Mouse (Mus musculus): ENCODE results near the gene Tex35. TPM values are rescaled to one million over a fixed set of nuclear protein-coding genes. Genes with fewer than 3 reads are reported as not detected.

Gene Tex35
- polyA plus RNA-seq (2012; ENCODE audit: insufficient read depth, insufficient read length, missing spikeins) = not detected in 2 replicates

DNA sequence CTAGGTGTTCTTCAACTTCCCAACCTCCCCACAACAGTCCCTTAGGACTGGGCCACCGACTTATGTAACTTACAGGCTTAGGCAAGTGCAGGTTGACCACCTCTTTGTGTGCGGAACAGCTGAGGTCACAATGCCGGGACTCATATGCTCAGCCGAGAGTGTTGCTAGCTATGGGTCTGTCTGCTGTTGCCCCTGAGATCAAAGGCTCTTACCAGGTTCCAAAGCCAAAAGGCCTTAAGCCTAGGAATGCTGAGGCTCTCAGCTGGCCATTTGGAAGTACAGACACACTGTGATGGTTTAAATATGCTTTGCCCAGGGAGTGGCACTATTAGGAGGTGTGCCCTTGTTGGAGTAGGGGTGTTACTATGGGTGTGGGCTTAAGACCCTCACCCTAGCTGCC is at the start of gene Tex35:
Tex35 (minus strand) TSS at position 101 of the 400 bp plus-strand sequence.
- no peaks in the 10 kb centered on the region for H3K4me1 ChIP-seq (ENCODE audit: control insufficient read depth, insufficient read depth, insufficient read length, low read length)
- H3K27ac ChIP-seq (replicated peaks; ENCODE audit: low read depth, low read length) = no peak within 1 kb of the TSS
- no peak within 1 kb of the TSS for H3K4me3 ChIP-seq (ENCODE audit: insufficient read depth, low read depth, low read length)

DNA sequence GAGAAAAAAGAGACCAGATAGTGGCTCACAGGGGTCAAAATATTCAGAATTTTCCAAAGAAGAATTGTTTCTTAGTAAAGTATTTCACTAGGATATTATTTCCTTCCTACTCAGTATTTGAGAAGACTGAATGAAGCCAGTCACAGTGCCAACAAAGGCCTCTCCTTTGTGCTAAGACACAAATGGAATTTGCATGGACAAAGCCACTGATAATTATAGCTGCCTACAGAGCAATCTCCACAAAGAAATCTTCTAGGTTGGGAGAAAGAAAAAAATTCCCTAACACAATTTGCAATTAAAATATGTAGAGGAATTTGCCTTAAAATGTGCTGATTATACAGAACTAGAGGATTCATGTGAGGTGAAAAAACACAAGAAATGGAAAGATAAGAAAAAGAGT is 45.3 kb upstream of the Tex35 start:
- H3K4me1 ChIP-seq (ENCODE audit: control insufficient read depth, insufficient read depth, insufficient read length, low read length) = no peaks in the 10 kb centered on the region
- no peak overlapping the region for H3K4me3 ChIP-seq (ENCODE audit: insufficient read depth, low read depth, low read length)
- no peak overlapping the region for H3K27ac ChIP-seq (replicated peaks; ENCODE audit: low read depth, low read length)

DNA sequence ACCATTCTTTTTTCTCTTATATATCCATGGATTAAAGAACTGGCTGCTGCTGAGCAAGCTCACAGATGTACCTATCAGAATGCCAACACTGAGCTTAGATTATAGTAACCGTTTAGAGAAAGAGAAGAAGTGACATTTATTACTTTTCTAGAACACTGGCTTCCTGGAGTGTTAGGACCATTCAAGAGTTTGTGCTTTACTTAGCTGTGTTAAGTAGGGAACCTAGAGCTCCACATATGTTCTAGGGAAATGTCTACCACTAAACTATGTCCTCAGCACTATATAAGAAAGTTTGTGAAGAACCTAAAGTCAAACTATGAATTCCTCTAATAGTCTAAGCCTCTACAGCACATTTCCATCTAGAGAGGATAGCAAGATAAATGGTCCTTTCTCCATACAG is 41.6 kb upstream of the Tex35 start:
- Histone ChIP-seq H3K4me1 (ENCODE audit: control insufficient read depth, insufficient read depth, insufficient read length, low read length) (no peaks in the 10 kb centered on the region), H3K27ac (replicated peaks; ENCODE audit: low read depth, low read length) (no peak overlapping the region), H3K4me3 (ENCODE audit: insufficient read depth, low read depth, low read length) (no peak overlapping the region)

DNA sequence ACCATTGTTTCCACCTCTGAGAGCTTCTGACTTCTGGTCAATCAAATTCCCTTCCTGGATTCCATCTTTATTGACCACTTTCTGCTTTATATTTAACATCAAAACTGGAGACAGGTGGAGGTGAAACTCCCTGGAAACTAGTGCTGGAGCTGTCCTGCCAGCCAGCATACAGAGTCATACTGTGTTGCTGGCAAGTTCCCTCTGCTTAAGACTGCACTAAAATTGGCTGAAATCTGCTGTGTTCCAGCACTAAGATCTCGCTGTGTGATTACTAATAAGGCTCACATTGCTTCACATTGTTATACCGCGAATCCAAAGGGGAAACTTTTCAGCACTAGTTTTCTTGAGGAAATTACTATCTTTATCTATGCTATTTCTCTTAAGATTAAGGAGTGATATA is 36.1 kb upstream of the Tex35 start:
- Histone ChIP-seq H3K4me1 (ENCODE audit: control insufficient read depth, insufficient read depth, insufficient read length, low read length) (no peaks in the 10 kb centered on the region), H3K27ac (replicated peaks; ENCODE audit: low read depth, low read length) (no peak overlapping the region), H3K4me3 (ENCODE audit: insufficient read depth, low read depth, low read length) (no peak overlapping the region)

DNA sequence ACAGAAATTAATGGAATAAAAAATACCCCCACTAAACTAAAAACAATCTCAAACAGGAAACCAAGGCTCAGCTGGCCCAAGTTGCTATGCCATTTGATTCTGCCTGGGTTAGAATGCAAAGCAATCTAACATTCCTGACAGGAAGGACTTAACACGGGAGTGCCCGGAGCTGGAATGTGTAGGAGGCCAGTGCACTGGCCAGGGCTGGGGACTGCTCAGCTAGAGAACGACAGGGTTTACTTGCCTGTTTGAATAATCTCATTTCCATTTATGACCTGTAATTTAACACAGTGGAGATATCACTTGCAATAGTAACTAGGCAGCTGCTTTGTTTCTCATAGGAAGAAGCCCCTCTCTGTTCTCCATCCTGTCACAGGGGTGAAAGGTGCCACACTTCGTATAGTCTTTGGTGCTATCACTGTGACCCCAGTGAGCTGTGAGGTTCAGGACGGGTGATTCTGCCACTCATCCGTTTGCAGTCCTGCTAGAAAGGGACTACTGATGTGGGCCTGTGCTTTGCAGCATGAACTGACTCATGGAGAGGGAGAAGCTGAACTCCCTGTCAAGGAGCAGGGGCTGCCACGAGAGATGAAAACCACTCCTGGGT is 34.9 kb upstream of the Tex35 start:
- no peak overlapping the region for H3K27ac ChIP-seq (replicated peaks; ENCODE audit: low read depth, low read length)
- no peaks in the 10 kb centered on the region for H3K4me1 ChIP-seq (ENCODE audit: control insufficient read depth, insufficient read depth, insufficient read length, low read length)
- H3K4me3 ChIP-seq (ENCODE audit: insufficient read depth, low read depth, low read length) = no peak overlapping the region

DNA sequence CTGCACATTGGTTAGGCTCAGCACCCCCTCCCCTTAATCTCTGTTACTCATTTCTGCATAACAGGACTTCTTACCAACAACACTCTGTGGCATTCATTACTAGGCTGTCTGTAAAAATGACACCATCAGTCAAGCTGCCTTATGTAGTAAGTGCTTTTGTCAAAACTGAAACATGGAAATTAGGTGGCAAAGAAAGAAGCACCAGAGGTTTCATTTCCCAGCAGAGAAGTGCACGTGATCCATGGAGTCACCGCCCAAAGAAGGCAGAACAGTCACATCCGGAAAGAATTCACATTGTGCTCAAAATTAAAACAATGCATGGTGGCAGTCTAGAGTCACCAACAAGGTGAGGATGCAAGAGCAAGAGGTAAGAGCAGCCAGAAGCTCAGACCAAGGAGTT is 32.5 kb upstream of the Tex35 start:
- Histone ChIP-seq H3K4me1 (ENCODE audit: control insufficient read depth, insufficient read depth, insufficient read length, low read length) (no peaks in the 10 kb centered on the region), H3K4me3 (ENCODE audit: insufficient read depth, low read depth, low read length) (no peak overlapping the region), H3K27ac (replicated peaks; ENCODE audit: low read depth, low read length) (no peak overlapping the region)

DNA sequence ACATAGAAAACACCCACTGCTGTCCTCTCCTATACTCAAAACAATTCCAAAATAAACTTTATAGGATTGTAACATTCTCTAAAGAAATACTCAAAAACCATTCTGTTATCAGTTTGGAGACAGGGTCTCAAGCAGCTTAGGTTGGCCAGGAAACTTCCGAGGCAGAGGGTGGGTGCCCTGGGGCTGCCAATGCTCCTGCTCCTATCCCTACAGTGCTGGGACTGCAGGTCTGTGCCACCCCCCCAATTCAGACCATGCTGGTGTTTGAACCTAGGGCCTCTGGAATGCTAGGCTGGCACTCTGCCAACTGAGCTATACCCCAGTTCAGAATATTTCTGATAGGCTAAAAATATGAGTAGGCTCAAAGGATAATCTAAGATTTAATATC is 29.4 kb upstream of the Tex35 start:
- H3K4me1 ChIP-seq (ENCODE audit: control insufficient read depth, insufficient read depth, insufficient read length, low read length) = no peaks in the 10 kb centered on the region
- no peak overlapping the region for H3K27ac ChIP-seq (replicated peaks; ENCODE audit: low read depth, low read length)
- no peak overlapping the region for H3K4me3 ChIP-seq (ENCODE audit: insufficient read depth, low read depth, low read length)

DNA sequence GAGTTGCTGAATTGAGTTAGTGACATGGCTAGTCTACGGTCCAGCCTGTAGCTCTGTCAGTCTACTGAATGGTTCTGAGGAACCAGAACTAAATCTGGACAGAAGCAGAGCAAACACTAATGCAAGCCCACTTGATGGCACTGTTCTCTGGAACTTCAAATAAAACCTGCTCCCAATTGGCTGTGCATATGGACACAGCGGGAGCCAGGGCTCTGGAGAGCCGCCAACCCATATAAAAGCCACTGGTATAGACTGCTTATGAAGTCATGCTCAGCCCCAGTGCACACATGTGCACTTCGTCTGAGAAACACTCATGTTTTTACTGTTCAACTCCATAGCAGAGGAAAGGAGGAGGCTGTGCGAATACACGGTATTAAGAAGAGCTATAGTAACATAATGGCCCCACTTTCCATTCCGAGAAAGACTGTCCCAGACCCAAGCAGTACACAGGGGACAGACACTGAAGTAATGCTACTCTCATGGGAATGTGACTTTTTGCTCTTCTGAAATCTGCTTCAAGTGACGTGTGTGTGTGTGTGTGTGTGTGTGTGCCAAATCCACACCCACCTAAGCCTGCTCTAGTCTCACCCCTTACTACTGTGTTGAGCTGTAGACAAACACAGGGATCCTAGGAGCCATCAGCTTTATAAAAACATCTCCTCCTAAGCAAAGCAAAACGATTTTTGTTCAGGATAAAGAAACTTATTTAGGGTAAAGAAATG is 28.8 kb upstream of the Tex35 start:
- Histone ChIP-seq H3K4me3 (ENCODE audit: insufficient read depth, low read depth, low read length) (no peak overlapping the region), H3K4me1 (ENCODE audit: control insufficient read depth, insufficient read depth, insufficient read length, low read length) (no peaks in the 10 kb centered on the region), H3K27ac (replicated peaks; ENCODE audit: low read depth, low read length) (no peak overlapping the region)

DNA sequence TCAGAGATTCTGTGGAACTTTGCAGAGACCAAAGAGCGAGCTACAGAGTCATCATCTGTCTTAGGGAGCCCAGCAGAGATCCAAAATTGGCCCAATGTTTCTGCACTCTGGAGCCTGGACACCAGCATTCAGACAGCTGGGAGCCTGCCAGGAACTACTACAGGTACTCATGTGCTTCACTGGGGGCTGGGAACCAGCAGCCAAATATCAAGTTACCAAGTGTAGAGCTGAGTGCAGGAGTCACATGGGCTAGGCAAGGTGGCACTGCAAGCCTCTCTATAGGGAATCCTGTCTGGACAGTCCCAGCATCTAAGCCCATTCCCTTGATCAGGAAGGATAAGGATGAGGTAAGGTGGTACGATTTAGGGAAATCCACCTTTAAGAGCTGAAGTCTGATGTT is 19.7 kb upstream of the Tex35 start:
- no peak overlapping the region for H3K27ac ChIP-seq (replicated peaks; ENCODE audit: low read depth, low read length)
- H3K4me3 ChIP-seq (ENCODE audit: insufficient read depth, low read depth, low read length) = no peak overlapping the region
- no peaks in the 10 kb centered on the region for H3K4me1 ChIP-seq (ENCODE audit: control insufficient read depth, insufficient read depth, insufficient read length, low read length)

DNA sequence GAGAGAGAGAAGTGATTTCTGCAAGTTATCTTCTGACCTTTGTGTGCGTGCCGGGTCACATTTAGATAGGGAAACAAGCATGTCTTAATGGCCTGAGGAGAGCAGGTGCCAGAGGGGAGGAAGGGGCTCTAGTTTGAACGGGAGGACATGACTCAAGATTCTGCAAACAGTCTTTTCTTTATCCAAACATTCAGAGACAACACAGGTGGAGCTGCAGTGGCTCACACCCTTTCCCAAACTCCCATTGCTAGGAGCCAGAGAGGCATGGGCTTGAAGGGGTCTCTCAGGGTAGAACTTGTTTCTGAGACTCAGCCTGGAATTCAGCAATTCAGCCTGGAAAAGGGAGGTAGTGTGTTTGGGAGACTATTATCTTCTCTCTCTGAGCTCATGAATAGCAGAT is 15.4 kb upstream of the Tex35 start:
- no peak overlapping the region for H3K4me3 ChIP-seq (ENCODE audit: insufficient read depth, low read depth, low read length)
- no peak overlapping the region for H3K27ac ChIP-seq (replicated peaks; ENCODE audit: low read depth, low read length)
- no peaks in the 10 kb centered on the region for H3K4me1 ChIP-seq (ENCODE audit: control insufficient read depth, insufficient read depth, insufficient read length, low read length)

DNA sequence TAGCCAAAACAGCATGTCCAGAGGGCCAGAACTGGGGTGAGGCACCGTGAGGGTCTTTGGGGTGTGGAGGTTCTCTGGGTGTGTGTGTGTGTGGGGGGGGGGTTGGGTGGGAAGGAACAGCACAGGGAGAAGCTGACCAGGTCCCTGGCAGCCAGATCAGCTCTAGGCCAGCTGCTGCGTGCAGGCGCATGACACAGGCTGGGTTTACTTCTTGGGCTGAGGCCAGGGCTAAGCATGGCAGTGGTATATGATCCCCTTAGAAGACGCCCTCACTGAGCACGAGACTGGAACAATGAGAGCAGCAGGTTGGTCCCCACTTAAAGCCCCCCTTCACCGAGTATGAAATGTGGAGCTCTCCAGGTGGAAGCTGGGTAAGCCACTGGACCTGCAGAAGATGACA is 10.7 kb upstream of the Tex35 start:
- H3K27ac ChIP-seq (replicated peaks; ENCODE audit: low read depth, low read length) = no peak overlapping the region
- no peak overlapping the region for H3K4me3 ChIP-seq (ENCODE audit: insufficient read depth, low read depth, low read length)
- no peaks in the 10 kb centered on the region for H3K4me1 ChIP-seq (ENCODE audit: control insufficient read depth, insufficient read depth, insufficient read length, low read length)

DNA sequence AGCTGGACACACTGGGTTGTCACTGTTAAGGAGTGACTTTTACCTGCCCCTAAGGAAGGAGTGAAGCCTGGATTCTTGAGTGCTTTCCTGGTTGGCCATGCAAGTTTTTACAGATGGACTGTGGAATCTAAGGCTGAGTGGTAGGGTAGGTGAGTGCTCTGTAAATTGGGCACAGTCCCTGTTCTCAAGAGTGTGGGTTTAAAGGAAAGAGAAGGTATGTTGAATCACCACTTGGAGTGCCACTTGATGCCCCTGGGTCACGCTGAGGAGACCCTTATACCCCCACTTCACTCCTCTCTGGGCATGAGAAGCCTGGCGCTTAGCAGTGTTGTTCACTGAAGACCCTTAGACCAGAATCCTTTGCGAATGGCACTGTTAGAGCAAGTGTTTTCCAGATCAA is 9.0 kb upstream of the Tex35 start:
- no peak overlapping the region for H3K27ac ChIP-seq (replicated peaks; ENCODE audit: low read depth, low read length)
- no peak overlapping the region for H3K4me3 ChIP-seq (ENCODE audit: insufficient read depth, low read depth, low read length)
- H3K4me1 ChIP-seq (ENCODE audit: control insufficient read depth, insufficient read depth, insufficient read length, low read length) = no peaks in the 10 kb centered on the region

DNA sequence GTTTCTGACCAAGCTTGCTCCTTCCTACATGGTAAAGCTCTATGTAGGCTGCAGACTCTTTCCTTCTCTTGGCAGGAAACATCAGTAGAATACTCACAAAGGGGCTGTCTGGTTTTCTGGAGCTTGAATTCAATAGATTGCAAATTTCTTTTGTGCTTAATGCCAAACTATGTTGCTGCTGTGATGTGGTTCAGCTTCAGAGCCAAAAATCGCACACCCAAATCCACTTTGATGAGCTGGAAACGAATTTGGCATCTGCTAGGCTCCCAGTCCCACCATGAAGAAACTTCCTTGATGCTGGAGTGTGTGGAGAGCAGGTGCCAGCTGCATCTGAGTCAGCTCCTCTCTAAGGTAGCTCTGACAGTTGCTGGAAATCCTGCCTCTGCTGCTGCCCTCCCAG is 6.0 kb upstream of the Tex35 start:
- no peak overlapping the region for H3K4me3 ChIP-seq (ENCODE audit: insufficient read depth, low read depth, low read length)
- H3K4me1 ChIP-seq (ENCODE audit: control insufficient read depth, insufficient read depth, insufficient read length, low read length) = no peaks in the 10 kb centered on the region
- H3K27ac ChIP-seq (replicated peaks; ENCODE audit: low read depth, low read length) = no peak overlapping the region

DNA sequence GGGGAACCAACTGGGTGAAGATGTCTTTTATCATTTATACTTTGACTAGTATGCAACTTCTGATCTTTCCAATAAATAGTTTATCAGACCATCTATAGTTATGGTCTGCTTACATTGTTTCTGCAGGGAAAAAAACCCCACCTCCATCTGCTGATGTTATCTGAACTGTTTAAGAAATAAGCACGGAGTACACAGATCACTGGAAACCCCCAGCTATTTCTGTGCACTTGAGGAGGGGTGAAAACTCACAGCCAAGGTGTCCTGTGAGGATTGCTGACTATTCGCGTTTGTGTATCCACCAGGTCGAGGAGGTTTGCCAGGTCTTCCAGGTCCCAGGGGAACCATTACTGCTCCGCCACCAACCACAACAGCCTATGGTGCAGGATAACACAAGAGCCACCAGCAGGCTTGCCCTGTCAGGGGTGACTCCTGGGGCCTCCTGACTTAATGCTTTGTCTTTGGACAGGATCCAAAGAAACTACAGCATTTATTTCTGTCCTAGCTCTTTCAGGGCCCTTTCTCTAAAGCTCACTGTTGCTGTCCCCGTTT is 1.9 kb upstream of the Tex35 start:
- no peak overlapping the region for H3K4me3 ChIP-seq (ENCODE audit: insufficient read depth, low read depth, low read length)
- no peak overlapping the region for H3K27ac ChIP-seq (replicated peaks; ENCODE audit: low read depth, low read length)
- H3K4me1 ChIP-seq (ENCODE audit: control insufficient read depth, insufficient read depth, insufficient read length, low read length) = no peaks in the 10 kb centered on the region

DNA sequence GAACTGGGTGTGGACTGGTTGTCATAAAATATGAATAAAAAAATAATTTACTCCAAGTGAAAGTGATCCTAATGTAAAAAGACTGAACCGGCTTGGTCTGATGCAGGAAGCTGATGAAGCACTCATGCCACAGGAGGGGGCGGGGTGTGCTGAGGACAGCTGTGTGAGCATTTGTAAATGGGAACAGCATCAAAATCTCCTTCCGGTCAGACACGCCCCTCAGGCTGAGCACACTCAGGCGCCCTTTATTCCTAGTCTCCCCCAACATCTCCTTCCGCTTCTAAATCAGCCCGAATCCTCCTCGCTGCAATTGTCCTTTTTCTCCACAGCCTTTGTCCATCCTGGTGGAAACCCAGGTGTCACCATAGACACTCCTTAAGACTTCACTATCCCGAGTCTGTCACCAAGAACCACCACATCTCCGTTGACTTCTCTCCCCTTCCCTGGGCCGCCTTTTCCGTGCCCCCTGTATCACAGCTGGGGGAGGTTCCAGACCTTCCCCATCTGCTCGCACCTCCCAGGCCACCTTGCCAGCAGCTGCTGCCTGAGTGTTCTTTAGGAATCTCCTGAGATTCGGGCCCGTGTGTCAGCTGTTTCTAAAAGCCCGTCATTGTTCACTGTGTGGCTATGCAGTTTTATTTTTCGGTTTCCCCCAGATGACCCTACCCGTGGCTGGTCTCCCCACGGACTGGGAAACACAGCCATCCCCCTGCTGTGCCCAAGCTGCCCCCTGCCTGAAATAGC is 7.2 kb downstream of the Tex35 start:
- H3K27ac ChIP-seq (replicated peaks; ENCODE audit: low read depth, low read length) = no peak overlapping the region
- H3K4me1 ChIP-seq (ENCODE audit: control insufficient read depth, insufficient read depth, insufficient read length, low read length) = no peaks in the 10 kb centered on the region
- peak overlapping the region; percentile 26 for H3K4me3 ChIP-seq (ENCODE audit: insufficient read depth, low read depth, low read length)
